Mouse (Mus musculus): ENCODE results near the gene Sfr1. TPM values are rescaled to one million over a fixed set of nuclear protein-coding genes. Genes with fewer than 3 reads are reported as not detected.

The Sfr1 gene
- total and polyA plus RNA-seq, 3 experiments, result 83.7 to 198 (median 114) TPM

DNA sequence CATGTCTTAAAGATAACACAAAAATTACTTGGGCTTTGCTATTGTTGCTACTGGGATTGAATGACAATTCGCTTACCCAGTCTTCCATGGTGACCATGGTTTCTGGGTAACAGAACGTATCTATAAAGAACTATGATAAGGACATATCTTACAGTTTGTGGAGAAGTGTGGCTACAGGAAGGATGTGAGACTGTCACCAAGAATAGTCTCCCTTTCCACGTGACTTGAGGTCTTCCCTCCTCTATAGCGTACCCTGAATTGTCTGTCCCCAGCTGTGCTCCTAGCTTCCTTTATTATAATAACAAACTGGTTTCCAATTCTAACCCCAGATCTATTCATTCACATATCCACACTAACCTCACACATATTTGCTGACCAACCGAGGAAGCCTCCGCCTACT is 35.8 kb upstream of the Sfr1 start:
- no peak for DNase-seq (ENCODE audit: extremely low read depth)
- no peak overlapping the region for H3K4me3 ChIP-seq (replicated peaks in 1 of 3; ENCODE audit: low read depth in 2 of 3, low read length in 2 of 3, poor library complexity in 1 of 3)
- dilution Hi-C loops (cut with MboI; ENCODE audit: extremely low pct_ligation_motif_present, extremely low pct_unique_long_range_greater_than_20kb, low sequenced_read_pairs) (no loop called here), in situ Hi-C loops (cut with MboI; ENCODE audit: low pct_ligation_motif_present, low pct_unique_long_range_greater_than_20kb, low sequenced_read_pairs) (no loop called here)
- H3K9me3 ChIP-seq (replicated peaks; ENCODE audit: low read length), result no peaks in the 10 kb centered on the region
- H3K27me3 ChIP-seq (replicated peaks), result peaks cover 1% of the 10 kb centered on the region
- H3K36me3 ChIP-seq (replicated peaks in 1 of 2; ENCODE audit: control insufficient read depth in 1 of 2, insufficient read depth in 1 of 2, low read length in 1 of 2), result no peaks in the 10 kb centered on the region
- no peak overlapping the region for H3K9ac ChIP-seq (ENCODE audit: insufficient read depth, low read depth)
- H3K27ac ChIP-seq (ENCODE audit: insufficient read depth, low read depth), result no peak overlapping the region
- H3K4me1 ChIP-seq (ENCODE audit: control insufficient read depth in 1 of 2, insufficient read depth in 2 of 2), result peaks cover 0 to 10% of the 10 kb centered on the region in 2 experiments; a peak in 2 of 4 replicates
- no peaks in the 10 kb centered on the region for H3K79me2 ChIP-seq (replicated peaks; ENCODE audit: control insufficient read depth, extremely low read depth, insufficient read depth, poor library complexity, severe bottlenecking)
- TF ChIP-seq SMC3 (IDR thresholded peaks at IDR 0.05; ENCODE audit: low read depth, low read length) (no peak), IRF4 (IDR thresholded peaks at IDR 0.05; ENCODE audit: low read depth, low read length) (no peak), RAD21 (IDR thresholded peaks at IDR 0.05; ENCODE audit: low read depth, low read length) (no peak), EP300 (IDR thresholded peaks at IDR 0.05; ENCODE audit: low read length) (no peak), MXI1 (IDR thresholded peaks at IDR 0.05; ENCODE audit: low read depth, low read length) (no peak), ZC3H11A (IDR thresholded peaks at IDR 0.05; ENCODE audit: low read depth, low read length) (no peak), NRF1 (IDR thresholded peaks at IDR 0.05; ENCODE audit: low read depth, low read length) (no peak), USF2 (conservative IDR thresholded peaks at IDR 0.05; ENCODE audit: low read depth, low read length) (no peak), POLR2AphosphoS2 (IDR thresholded peaks at IDR 0.05; ENCODE audit: low read depth, low read length) (no peak), KAT2A (IDR thresholded peaks at IDR 0.05; ENCODE audit: insufficient replicate concordance, low read length) (no peak), GABPA (IDR thresholded peaks at IDR 0.05; ENCODE audit: insufficient replicate concordance, low read depth, low read length) (no peak), MYC (IDR thresholded peaks at IDR 0.05; ENCODE audit: low read depth, low read length) (no peak), ZMIZ1 (IDR thresholded peaks at IDR 0.05; ENCODE audit: low read depth, low read length) (no peak), CHD1 (IDR thresholded peaks at IDR 0.05; ENCODE audit: low read depth, low read length) (no peak)
- H3K4me2 ChIP-seq (ENCODE audit: insufficient read depth, low read depth, poor library complexity, severe bottlenecking), result no peak overlapping the region

DNA sequence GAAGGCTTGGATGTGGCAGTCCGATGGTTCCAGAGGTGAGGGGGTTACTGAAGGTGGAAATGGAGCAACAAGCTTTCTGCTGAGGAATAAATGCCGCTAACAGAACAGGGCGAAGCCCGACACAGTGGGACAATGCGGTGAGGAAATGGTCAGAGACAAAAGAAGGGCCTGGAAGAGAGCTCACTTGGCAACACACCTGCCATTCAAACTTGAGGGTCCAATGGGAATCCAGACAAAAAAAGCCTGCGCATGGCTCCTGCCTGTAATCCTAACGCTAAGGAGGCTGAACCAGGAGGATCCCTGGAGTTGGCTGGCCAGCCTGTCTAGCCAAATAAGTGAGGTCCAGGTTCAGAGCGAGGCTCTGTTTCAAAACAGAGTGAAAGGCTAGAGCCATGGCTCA is 35.1 kb upstream of the Sfr1 start:
- H3K4me3 ChIP-seq (replicated peaks in 1 of 3; ENCODE audit: low read depth in 2 of 3, low read length in 2 of 3, poor library complexity in 1 of 3), result no peak overlapping the region
- in situ Hi-C loops (cut with MboI; ENCODE audit: low pct_ligation_motif_present, low pct_unique_long_range_greater_than_20kb, low sequenced_read_pairs), result no loop called here
- H3K27ac ChIP-seq (ENCODE audit: insufficient read depth, low read depth), result no peak overlapping the region
- peaks cover 0 to 9% of the 10 kb centered on the region in 2 experiments; a peak in 2 of 4 replicates for H3K4me1 ChIP-seq (ENCODE audit: control insufficient read depth in 1 of 2, insufficient read depth in 2 of 2)
- no peaks in the 10 kb centered on the region for H3K9me3 ChIP-seq (replicated peaks; ENCODE audit: low read length)
- no peaks in the 10 kb centered on the region for H3K79me2 ChIP-seq (replicated peaks; ENCODE audit: control insufficient read depth, extremely low read depth, insufficient read depth, poor library complexity, severe bottlenecking)
- DNase-seq (ENCODE audit: extremely low read depth), result no peak
- dilution Hi-C loops (cut with MboI; ENCODE audit: extremely low pct_ligation_motif_present, extremely low pct_unique_long_range_greater_than_20kb, low sequenced_read_pairs), result no loop called here
- H3K9ac ChIP-seq (ENCODE audit: insufficient read depth, low read depth), result no peak overlapping the region
- no peak overlapping the region for H3K4me2 ChIP-seq (ENCODE audit: insufficient read depth, low read depth, poor library complexity, severe bottlenecking)
- H3K27me3 ChIP-seq (replicated peaks), result peaks cover under 1% of the 10 kb centered on the region
- no peaks in the 10 kb centered on the region for H3K36me3 ChIP-seq (replicated peaks in 1 of 2; ENCODE audit: control insufficient read depth in 1 of 2, insufficient read depth in 1 of 2, low read length in 1 of 2)
- no peak for TF ChIP-seq TCF12 (IDR thresholded peaks at IDR 0.05; ENCODE audit: low read depth, low read length)
- TF ChIP-seq IRF4 (IDR thresholded peaks at IDR 0.05; ENCODE audit: low read depth, low read length), result no peak
- TF ChIP-seq ELF1 (IDR thresholded peaks at IDR 0.05; ENCODE audit: low read depth, low read length), result no peak
